Mouse (Mus musculus): ENCODE results near the gene Ninj2.

Ninj2 gene

DNA sequence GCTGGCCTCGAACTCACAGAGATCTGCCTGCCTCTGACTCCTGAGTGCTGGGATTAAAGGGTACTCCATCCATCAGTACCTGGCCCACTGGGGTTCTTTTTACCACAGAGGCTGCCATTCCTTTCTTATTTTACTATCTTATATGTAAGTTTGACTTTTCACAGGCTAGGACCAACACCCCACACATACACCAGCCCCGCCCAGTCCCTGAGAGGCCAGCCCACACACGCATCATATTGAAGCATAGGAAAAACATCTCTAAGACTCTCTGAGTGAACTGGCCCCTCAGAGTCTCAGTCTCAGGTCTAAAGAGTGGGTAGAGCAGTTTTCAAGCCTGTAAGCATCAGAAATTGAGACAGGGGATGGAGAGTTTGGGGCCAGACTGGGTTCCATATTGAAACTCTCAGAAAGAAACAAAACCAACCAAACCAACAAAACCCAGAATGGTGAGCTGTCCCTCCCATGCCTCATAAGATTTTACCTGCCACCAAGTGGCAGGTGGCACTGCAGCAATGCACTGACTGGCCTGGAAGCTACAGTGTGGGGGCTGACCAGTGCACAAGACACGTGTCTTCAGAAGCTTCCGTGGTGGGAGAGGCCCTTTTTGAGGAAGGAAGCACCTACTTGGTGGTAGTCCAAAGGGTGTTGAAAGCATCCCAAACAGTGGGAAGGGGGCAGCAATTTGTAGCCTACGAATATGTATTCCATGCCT, 86.0 kb downstream of the Ninj2 start:
- no peak for DNase-seq (ENCODE audit: inconsistent ontology term)

DNA sequence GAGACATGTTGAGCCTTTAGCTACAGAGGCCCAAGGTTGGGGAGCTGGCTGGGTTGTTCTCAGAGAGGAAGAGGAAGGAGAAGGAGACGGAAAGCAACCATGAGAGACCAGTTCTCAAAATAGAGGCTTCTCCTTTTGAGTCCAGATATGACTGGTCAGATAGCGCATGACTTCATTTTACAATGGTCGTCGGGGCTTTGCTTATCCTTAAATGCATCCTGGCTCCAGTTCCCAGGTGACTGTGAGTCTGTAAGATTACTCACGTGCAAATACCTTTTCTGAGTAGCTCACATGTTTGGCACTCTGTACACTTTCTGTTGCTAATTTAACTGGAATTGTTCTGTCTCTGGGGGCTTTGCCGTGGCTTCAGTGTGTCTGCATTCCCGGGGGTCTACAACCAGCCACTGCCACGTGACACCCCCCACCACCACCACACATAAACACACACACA, 86.6 kb downstream of the Ninj2 start:
- DNase-seq (ENCODE audit: inconsistent ontology term), result no peak

DNA sequence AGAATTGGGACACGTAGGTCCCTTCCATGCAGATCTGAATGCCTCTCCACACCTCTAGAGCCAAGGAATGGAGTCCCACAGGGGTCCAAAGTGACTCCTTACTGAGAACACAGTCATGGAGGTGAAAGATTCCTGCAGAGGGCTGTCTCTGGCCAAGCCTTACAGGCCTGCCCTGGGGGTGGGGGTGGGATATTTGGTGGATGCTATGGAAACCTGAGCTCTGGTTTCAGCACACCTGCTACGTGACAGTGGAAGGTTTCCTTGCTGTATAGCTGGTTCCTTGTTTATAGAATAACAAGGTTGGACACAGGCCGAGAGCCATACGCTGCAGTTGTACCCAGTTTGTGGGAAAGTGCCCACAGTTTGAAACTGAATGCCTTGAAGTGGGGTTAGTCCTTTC, 87.3 kb downstream of the Ninj2 start:
- no peak for DNase-seq (ENCODE audit: inconsistent ontology term)

DNA sequence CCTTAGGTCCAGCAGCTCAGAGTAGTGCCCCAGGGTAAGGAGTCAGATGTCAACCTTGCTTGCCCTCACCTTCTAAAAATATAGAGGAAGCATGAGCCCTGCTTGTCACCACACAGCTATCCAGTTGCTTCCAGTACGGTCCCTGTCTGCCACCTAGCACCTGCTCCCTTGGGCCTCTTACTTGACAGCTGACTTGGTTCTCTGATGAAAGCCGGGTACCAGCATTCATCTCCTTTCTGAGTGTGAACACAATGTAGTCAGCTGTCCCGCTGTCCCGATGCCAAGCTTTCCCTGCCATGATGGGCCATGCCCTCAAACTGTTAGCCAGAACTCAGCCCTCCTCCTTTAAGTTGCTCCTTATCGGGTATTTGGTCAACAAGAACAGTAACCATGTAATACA, 89.0 kb downstream of the Ninj2 start:
- no peak for DNase-seq (ENCODE audit: inconsistent ontology term)

DNA sequence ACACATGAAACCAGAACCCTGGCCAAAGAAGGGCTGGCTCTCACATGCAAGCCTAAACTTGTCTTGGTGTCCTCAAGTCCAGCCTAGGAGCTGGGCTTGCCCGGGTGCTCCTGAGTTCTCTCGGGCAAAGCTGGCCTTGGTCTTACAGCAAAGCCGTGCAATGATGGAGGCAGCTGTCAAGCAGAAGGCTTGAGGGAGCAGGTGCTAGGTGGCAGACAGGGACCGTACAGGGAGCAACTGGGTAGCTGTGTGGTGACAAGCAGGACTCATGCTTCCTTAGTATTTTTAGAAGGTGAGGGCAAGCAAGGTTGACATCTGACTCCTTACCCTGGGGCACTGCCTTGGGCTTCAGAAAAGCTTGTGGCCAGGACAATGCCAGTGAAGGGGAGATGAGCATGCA, 90.6 kb downstream of the Ninj2 start:
- no peak for DNase-seq (ENCODE audit: inconsistent ontology term)

DNA sequence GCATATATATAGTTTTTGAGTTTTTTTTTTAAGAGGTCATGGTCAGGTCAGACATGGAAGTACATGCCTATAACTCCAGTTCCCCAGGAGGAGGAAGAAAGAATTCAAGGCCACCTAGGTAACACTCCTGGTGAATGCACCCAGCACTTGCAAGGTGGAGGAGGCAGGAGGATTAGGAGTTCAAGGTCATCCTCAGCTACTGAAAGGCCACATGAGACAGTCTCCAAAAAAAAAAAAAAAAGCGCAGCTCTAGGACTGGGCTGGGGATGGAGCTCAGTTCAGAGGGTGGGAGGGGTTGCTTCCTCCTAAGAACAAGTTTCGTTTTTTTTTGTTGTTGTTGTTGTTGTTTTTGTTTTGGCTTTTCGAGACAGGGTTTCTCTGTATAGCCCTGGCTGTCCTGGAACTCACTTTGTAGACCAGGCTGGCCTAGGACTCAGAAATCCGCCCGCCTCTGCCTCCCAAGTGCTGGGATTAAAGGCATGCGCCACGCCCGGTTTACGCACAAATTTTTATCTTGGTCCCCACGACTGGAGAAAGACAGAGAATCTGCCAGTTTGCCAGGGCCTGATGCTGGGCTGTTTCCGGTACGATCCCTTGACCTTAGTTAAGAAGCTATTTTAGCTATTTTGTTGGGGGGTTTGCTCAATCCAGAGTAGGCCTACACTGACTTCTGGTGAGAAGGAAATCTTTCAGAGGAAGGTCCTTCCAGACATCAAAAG, 92.0 kb downstream of the Ninj2 start:
- no peak for DNase-seq (ENCODE audit: inconsistent ontology term)

DNA sequence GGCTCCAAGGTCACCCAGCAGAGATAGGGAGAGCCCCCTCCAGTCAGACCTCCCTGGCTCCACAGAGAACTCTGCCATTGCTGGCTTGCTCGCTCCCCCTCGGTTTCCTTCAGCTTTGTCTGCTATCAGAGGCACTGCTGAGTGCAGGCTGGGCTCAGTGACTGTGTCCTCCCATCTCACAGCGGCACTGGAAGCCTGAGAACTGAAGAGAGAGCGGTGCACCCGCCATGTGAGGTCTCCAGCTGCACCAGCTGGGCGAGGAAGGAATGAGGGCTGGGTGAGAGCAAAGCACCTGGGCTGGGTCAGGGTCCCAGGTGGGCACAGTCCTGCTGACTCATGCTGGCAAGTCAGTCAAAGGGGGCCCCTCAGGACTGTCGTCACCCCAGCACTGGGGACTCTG, 92.6 kb downstream of the Ninj2 start:
- no peak for DNase-seq (ENCODE audit: inconsistent ontology term)

DNA sequence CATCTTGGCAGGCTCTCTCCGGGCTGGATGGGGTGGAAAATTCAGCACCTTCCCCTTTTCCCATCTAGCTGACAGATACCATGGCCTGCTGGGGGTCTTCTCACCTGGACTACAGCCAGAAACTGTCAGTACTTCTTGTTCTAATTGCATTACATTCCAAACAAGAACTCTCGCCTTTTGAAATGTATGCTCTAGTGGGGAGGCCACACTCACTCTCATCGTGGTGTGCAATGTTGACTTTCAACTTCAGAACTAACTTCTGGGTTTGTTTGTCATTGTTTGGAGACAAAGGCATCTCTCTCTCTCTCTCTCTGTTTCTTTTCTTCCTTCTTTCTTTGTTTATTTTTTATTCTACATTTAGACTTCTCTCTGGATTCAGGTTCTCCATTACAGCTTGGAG, 93.4 kb downstream of the Ninj2 start:
- no peak for DNase-seq (ENCODE audit: inconsistent ontology term)

DNA sequence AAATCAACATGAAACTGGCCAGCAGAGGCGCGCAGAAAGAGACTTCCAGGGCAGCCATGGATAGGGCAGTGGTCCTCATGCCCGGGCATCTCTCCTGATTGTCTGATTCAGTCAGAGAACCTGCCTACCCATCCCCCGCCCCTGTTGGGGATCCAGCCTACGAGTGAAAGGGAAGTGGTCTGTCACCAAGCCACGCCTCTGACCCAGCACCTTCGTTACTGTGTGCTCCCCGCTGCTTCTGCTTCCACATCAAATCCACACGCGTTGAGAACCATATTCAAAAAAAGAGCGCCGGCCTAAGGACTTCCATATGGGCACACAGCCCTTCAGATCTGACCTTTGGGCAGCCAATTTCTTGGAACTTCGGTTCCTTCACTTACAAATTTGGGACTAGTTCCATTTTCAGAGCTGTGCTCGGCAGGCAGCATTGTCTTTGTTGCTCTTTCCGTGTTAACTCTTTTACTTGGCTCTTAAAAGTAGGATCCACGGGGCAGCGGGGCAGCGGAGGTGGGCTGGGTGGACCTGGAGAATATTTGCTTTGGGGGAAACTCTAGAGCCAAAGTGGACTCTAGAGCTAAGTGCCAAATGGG, 94.5 kb downstream of the Ninj2 start:
- DNase-seq (ENCODE audit: inconsistent ontology term), result peak; percentile 63

DNA sequence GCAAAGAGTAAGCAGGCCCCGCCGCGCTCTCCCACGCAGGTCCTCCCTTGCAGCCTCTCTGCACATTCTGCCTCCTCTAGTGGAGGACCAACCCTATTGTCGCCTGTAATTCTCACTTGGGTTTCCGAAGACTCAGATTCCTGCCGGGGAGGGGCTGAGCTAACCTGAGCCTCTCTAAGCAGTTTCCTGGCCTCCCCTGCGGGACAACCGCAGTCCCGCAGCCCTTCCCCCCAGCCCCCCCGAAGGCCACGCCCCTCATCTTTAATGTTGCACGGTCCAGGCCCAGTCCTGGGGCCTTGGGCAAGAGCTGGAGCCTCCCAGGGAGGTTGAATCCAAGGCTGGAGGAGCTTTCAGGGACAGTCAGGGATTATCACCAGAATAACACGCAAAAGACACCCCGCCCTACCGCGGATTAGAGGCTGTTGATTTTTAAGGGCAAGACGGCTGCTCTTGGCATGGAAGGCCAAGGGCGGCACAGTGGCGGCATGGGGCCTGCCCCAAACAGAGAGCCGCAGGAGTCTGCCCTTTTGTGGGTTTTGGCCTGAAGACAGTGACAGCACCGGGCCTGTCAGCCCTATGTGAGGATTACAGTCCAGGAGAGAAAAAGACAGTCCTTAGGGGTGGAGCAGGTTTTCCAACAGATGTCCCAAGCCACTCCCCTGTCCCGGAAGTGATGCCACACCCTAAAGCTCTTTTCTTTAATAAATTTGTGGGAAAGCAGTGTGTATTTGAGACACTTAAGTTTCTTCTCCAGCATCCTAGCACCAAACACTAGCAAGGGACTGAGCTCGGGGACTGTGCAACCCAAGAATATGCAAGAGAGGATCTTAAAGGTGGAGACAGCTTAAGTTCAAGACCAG, 95.5 kb downstream of the Ninj2 start:
- peak; percentile 25 for DNase-seq (ENCODE audit: inconsistent ontology term)

DNA sequence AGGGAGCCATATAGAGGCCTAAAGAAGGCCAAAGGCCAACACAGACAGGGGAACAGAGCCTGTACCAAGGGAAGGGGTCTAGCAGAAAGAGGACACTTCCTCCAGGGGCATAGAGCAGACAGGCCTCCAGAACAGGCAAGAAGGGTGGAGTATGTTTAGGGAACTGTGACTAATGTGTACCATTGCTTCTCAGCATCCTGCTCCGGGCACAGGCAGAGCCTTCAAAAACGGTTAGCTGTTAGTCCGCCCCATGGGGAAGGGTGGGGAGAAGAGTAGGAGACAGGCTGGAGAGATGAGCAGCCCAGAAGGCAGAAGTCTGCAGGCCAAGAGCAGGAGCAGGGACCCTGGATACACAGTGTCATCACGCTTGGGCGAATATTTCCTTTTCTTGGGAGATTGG, 96.1 kb downstream of the Ninj2 start:
- DNase-seq (ENCODE audit: inconsistent ontology term), result no peak

DNA sequence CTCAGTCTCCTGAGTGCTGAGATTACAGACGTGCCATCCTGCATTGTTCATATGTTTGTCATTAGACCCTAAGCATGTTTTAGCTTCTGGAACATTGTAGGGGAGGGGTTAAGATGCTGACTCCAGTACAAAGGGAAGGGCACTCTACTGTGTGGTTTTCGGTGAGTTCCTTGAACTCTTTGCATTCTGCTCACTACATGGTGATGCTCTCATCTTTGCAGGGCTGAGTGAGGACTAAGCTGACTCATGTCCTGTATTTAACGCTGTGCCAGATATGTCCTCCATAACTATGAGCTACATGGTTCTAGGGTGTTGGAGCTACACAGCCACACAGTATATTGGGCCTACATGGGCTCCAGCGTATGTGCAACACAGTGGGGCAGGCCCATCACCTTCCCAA, 97.2 kb downstream of the Ninj2 start:
- DNase-seq (ENCODE audit: inconsistent ontology term), result peak; percentile 43

DNA sequence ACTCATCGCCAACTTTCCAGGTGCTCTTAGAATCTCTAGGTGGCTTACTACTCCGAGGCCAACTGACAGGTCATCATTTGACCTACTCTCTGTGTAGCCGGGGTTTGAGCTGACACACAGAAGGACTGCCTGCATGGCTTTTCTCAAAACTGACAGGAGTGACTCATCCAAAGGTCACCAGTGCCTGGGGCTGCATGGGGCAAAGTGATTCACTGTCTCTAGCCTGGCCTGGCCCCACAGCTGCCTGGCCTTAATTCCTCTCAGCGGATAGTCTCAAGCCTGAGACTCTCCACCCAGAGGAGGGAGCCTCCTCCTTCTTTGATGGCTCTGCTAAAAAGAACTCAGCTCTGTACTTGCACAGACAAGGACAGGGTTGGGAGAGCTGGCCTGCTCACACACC, 97.8 kb downstream of the Ninj2 start:
- DNase-seq (ENCODE audit: inconsistent ontology term), result peak; percentile 90

DNA sequence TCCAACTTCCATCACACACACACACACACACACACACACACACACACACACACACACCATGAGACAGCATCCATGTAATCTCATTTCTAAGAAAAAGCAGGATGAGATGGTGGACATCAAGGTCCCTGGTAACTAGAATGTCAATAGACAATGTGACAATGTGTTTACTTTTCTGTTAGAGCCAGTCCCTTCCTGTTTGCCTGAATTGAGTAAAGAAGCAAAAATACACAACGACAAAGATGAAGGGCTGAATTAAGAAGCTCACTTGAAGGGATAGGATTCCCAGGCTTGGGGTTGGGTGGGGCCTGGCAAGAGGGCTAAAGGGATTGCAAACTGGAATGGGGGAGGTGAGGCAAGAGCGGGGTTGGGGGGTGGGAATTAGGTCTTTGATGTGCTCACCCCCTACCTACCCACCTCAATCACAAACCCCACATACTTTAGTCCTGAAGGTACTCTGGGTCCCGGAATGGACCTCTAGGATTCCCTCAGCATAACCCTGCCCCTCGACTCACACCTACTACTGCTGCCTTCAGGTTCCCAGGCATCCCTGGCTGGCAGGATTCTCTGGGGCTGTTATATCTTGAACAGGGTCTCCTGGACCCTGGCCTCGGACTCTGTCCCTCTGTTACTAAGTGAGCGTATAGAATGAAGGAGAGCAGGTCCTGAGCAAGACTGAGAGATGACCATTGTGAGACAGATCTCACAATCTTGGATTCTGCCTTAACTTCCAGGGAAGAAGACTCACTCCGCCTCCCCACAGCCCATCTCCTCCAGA, 98.4 kb downstream of the Ninj2 start:
- DNase-seq (ENCODE audit: inconsistent ontology term), result no peak

DNA sequence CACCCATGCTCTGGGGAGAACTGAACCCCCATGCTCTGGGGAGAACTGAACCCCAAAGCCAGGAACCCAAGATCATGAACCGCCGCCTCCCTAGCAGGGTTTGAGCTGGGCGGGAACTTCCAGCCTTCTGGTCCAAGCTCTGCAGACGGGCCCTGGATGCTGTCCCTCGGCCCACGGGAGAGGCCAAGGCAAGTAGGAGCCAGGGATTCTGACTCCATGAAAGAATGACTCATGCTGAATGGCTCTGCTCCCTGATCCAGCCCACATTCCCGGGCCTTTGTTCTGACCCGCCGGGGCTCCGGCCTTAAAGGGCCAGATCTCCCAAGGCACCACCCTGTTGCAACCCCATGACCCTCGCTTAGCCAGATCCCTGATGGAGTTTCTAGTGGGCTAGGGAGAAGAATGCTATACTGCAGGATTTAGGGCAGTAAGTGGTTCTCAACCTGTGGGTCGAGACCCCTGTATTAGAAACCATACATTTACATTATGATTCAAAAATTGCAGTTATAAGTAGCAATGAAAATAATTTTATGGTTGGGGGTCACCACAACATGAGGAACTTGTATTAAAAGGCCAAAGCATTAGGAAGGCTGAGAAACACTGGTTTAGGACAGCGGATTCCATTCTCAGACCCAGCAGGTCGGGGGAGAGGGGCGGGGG, 99.2 kb downstream of the Ninj2 start:
- DNase-seq (ENCODE audit: inconsistent ontology term), result peak; percentile 94

DNA sequence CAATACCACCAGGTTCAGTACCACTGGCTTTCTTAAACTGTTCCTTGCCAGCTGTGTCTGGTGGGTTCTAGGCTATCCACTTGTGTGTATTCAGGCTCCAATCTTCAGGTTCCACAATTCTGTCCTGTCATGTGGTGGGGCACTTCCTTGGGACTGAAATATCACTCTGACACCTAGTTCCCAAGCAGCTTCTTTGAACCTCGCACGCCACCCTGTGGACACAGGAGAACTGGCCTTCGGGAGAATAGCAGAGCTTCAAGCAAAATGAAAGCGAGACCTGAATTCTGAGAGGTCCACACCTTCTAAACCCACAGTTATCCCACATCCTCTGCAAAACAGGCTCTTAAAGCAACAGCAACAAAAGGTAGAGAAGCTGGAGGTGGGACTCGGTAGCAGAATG, 100.0 kb downstream of the Ninj2 start:
- DNase-seq (ENCODE audit: inconsistent ontology term), result peak; percentile 94

DNA sequence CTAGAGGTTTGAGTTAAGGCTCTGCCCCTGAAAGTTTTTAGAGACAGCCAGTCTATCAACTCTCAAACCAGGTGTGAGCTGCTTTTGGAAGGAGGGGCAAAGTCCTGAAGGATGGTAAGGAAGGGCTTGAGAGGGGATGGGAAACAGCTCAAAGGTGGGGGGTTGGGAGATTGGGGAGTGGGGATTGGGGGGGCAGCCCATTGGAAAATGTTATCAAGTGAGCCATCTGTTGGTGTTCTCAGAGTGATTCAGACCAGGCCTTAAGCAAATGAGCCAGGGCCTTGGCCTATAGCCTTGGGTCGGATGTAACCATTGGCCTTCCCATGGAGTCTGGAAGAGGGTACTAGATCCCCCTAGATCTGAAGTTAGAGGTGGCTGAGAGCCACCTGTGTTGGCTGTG, 100.6 kb downstream of the Ninj2 start:
- no peak for DNase-seq (ENCODE audit: inconsistent ontology term)

DNA sequence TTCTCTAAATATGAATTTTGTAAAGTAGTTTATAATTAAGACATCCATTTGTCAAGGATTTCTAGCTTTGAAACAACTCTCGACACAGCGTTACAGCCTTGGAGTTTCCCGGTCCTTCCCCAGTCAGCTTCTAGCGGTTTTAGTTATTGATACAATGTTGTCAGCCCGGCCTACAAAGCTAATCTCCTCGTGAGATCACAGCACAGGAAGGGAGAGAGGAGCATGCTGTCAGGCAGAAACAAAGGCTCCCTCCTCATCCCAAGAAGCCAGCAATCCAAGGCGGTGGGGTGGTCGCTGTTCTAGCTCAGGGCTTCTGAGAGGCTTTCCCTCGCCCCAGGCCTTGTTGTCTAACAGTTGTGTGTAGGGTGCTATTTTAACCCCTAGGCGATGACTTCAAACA, 101.2 kb downstream of the Ninj2 start:
- peak; percentile 27 for DNase-seq (ENCODE audit: inconsistent ontology term)

DNA sequence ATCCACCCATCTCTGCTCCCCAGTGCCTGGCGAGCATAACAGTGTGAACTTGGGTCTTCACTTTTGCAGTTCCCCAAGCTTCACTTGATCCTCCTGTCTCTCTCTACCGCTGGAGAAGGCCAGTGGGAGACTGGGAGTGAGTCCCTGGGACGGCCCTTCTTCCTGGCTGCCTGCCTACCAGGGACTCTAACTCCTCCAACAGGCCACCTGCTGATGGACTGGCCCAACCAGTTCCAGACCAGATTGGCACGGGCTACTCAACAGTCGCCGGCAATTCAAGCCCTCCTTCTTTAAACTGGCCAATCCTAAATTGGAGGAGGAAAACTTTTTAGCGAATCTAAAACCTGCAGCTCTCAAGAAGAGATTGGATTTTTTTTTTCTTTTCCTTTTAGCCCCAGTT, 101.8 kb downstream of the Ninj2 start:
- DNase-seq (ENCODE audit: inconsistent ontology term), result no peak

DNA sequence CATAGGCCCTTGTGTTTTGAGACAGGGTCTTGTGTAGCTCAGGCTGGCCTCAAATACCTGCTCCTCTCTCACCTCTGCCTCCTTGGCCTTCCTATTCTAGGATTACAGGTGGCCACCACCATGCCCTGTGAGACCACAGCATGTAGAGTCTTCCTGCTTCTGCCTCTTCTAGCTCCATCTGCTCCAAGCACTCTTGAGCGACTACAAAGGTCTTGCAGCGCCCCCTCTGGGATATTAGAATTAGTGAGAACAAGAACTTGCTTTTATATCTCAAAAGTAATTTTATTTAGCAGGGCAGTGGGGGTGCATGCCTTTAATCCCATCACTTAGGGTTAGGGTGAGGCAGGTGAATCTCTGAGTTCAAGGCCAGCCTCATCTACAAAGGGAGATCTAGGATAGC, 103.7 kb downstream of the Ninj2 start:
- peak; percentile 29 for DNase-seq (ENCODE audit: inconsistent ontology term)

DNA sequence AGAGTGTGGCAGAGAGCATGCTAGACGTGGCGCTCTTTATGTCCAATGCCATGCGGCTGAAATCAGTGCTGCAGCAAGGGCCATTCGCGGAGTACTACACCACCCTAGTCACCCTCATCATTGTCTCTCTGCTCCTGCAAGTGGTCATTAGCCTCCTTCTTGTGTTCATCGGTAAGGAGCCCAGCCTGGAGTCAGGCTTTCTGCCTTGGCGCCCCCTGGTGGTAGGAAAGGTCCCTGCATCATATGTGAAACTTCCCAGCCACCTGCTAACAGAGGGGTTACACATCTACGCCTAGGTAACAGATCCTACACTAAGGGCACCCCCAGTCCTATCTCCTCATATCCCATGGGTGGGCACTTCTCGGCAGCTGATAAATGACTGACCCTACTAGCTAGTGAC, 104.8 kb downstream of the Ninj2 start:
- peak; percentile 61 for DNase-seq (ENCODE audit: inconsistent ontology term)

Measured in Muller cell, postnatal 12 days (primary cell).